Mouse (Mus musculus): ENCODE results near the gene Aff1. TPM values are rescaled to one million over a fixed set of nuclear protein-coding genes. Genes with fewer than 3 reads are reported as not detected.

Aff1 gene
- polyA plus RNA-seq, 1 experiment from 2014 or later: 8.2 TPM

GRCm38 (mm10) chr5:103725268-103726149, 33.3 kb downstream of the Aff1 start:
- Histone ChIP-seq H3K27me3 (replicated peaks; ENCODE audit: control insufficient read depth, insufficient read depth, low read length) (no peaks in the 10 kb centered on the region), H3K9ac (ENCODE audit: low read depth, low read length) (no peak overlapping the region), H3K9me3 (ENCODE audit: control insufficient read depth, low read length) (no peaks in the 10 kb centered on the region), H3K36me3 (ENCODE audit: control insufficient read depth, insufficient read depth, low read length) (no peaks in the 10 kb centered on the region), H3K4me2 (ENCODE audit: low read depth, low read length) (no peak overlapping the region), H3K27ac (replicated peaks; ENCODE audit: low read depth, low read length) (no peak overlapping the region), H3K4me1 (ENCODE audit: control insufficient read depth, insufficient read depth, low read length) (peaks cover 5% of the 10 kb centered on the region; the same call in 1 of the 2 replicates), H3K4me3 (ENCODE audit: low read depth, low read length) (no peak overlapping the region)
- ATAC-seq (ENCODE audit: low read depth) (no peak), DNase-seq (ENCODE audit: low spot score) (no peak)
- WGBS: 63% methylated on average over 9 of the region's 9 CpGs

GRCm38 (mm10) chr5:103726281-103726938, 34.2 kb downstream of the Aff1 start:
- Histone ChIP-seq H3K27ac (replicated peaks; ENCODE audit: low read depth, low read length) (no peak overlapping the region), H3K9me3 (ENCODE audit: control insufficient read depth, low read length) (no peaks in the 10 kb centered on the region)
- ATAC-seq (ENCODE audit: low read depth): peak; percentile 55

GRCm38 (mm10) chr5:103727777-103728395, 35.7 kb downstream of the Aff1 start:
- no peaks in the 10 kb centered on the region for H3K9me3 ChIP-seq (ENCODE audit: control insufficient read depth, low read length)
- no peak overlapping the region for H3K27ac ChIP-seq (replicated peaks; ENCODE audit: low read depth, low read length)
- no peak for DNase-seq (ENCODE audit: low spot score)
- no peak overlapping the region for H3K9ac ChIP-seq (ENCODE audit: low read depth, low read length)
- H3K4me2 ChIP-seq (ENCODE audit: low read depth, low read length): no peak overlapping the region
- WGBS: 87% methylated on average over 4 of the region's 4 CpGs
- no peaks in the 10 kb centered on the region for H3K36me3 ChIP-seq (ENCODE audit: control insufficient read depth, insufficient read depth, low read length)
- H3K27me3 ChIP-seq (replicated peaks; ENCODE audit: control insufficient read depth, insufficient read depth, low read length): no peaks in the 10 kb centered on the region
- H3K4me3 ChIP-seq (ENCODE audit: low read depth, low read length): no peak overlapping the region
- ATAC-seq (ENCODE audit: low read depth): no peak
- H3K4me1 ChIP-seq (ENCODE audit: control insufficient read depth, insufficient read depth, low read length): peaks cover 5% of the 10 kb centered on the region; the same call in 1 of the 2 replicates

More at GRCm38 (mm10) chr5:103726281-103726938, 34.2 kb downstream of the Aff1 start:
- DNase-seq (ENCODE audit: low spot score): no peak
- Histone ChIP-seq H3K27me3 (replicated peaks; ENCODE audit: control insufficient read depth, insufficient read depth, low read length) (no peaks in the 10 kb centered on the region), H3K4me2 (ENCODE audit: low read depth, low read length) (no peak overlapping the region), H3K4me3 (ENCODE audit: low read depth, low read length) (no peak overlapping the region), H3K4me1 (ENCODE audit: control insufficient read depth, insufficient read depth, low read length) (peaks cover 5% of the 10 kb centered on the region; the same call in 1 of the 2 replicates), H3K36me3 (ENCODE audit: control insufficient read depth, insufficient read depth, low read length) (no peaks in the 10 kb centered on the region), H3K9ac (ENCODE audit: low read depth, low read length) (no peak overlapping the region)
- 41% methylated on average over 8 of the region's 8 CpGs for WGBS

- WGBS: 34% methylated on average over 1 of the region's 1 CpGs
- no peak overlapping the region for H3K9ac ChIP-seq (ENCODE audit: low read depth, low read length)
- H3K9me3 ChIP-seq (ENCODE audit: control insufficient read depth, low read length): no peaks in the 10 kb centered on the region
Observed at GRCm38 (mm10) chr5:103729225-103729624, 37.1 kb downstream of the Aff1 start.

DNA sequence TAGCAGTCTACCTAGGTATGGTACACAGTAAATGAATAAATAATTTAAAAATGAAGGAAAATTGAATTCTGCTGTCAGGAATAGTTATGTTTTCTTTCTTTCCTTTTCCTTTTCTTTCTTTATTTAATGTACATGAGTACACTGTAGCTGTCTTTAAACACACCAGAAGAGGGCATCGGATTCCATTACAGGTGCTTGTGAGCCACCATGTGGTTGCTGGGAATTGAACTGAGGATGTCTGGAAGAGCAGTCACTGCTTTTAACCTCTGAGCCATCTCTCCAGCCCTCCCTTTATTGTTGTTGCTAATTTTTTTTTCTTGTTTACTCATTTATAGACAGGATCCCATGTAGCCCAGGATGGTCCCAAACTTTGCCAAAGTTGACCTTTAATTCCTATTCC, 38.0 kb downstream of the Aff1 start:
- H3K9me3 ChIP-seq (ENCODE audit: control insufficient read depth, low read length): no peaks in the 10 kb centered on the region
- H3K27me3 ChIP-seq (replicated peaks; ENCODE audit: control insufficient read depth, insufficient read depth, low read length): no peaks in the 10 kb centered on the region
- DNase-seq (ENCODE audit: low spot score): no peak
- no peak overlapping the region for H3K9ac ChIP-seq (ENCODE audit: low read depth, low read length)
- H3K27ac ChIP-seq (replicated peaks; ENCODE audit: low read depth, low read length): no peak overlapping the region
- ATAC-seq (ENCODE audit: low read depth): no peak
- H3K4me2 ChIP-seq (ENCODE audit: low read depth, low read length): no peak overlapping the region
- H3K36me3 ChIP-seq (ENCODE audit: control insufficient read depth, insufficient read depth, low read length): no peaks in the 10 kb centered on the region
- 95% methylated on average over 1 of the region's 1 CpGs for WGBS
- no peak overlapping the region for H3K4me3 ChIP-seq (ENCODE audit: low read depth, low read length)
- H3K4me1 ChIP-seq (ENCODE audit: control insufficient read depth, insufficient read depth, low read length): no peaks in the 10 kb centered on the region

More at GRCm38 (mm10) chr5:103729225-103729624, 37.1 kb downstream of the Aff1 start:
- peaks cover 5% of the 10 kb centered on the region; the same call in 1 of the 2 replicates for H3K4me1 ChIP-seq (ENCODE audit: control insufficient read depth, insufficient read depth, low read length)
- no peak overlapping the region for H3K4me2 ChIP-seq (ENCODE audit: low read depth, low read length)
- no peaks in the 10 kb centered on the region for H3K36me3 ChIP-seq (ENCODE audit: control insufficient read depth, insufficient read depth, low read length)
- DNase-seq (ENCODE audit: low spot score) (no peak), ATAC-seq (ENCODE audit: low read depth) (no peak)
- H3K27ac ChIP-seq (replicated peaks; ENCODE audit: low read depth, low read length): no peak overlapping the region
- no peak overlapping the region for H3K4me3 ChIP-seq (ENCODE audit: low read depth, low read length)
- no peaks in the 10 kb centered on the region for H3K27me3 ChIP-seq (replicated peaks; ENCODE audit: control insufficient read depth, insufficient read depth, low read length)

GRCm38 (mm10) chr5:103730727-103731126, 38.6 kb downstream of the Aff1 start:
- WGBS: 28% methylated on average over 3 of the region's 3 CpGs
- ATAC-seq (ENCODE audit: low read depth): no peak
- Histone ChIP-seq H3K4me2 (ENCODE audit: low read depth, low read length) (no peak overlapping the region), H3K36me3 (ENCODE audit: control insufficient read depth, insufficient read depth, low read length) (no peaks in the 10 kb centered on the region), H3K9me3 (ENCODE audit: control insufficient read depth, low read length) (no peaks in the 10 kb centered on the region), H3K4me1 (ENCODE audit: control insufficient read depth, insufficient read depth, low read length) (no peaks in the 10 kb centered on the region), H3K9ac (ENCODE audit: low read depth, low read length) (no peak overlapping the region), H3K27ac (replicated peaks; ENCODE audit: low read depth, low read length) (no peak overlapping the region), H3K4me3 (ENCODE audit: low read depth, low read length) (no peak overlapping the region), H3K27me3 (replicated peaks; ENCODE audit: control insufficient read depth, insufficient read depth, low read length) (no peaks in the 10 kb centered on the region)
- no peak for DNase-seq (ENCODE audit: low spot score)

GRCm38 (mm10) chr5:103732581-103732980, 40.4 kb downstream of the Aff1 start:
- WGBS: 85% methylated on average over 4 of the region's 4 CpGs
- ATAC-seq (ENCODE audit: low read depth) (no peak), DNase-seq (ENCODE audit: low spot score) (no peak)
- Histone ChIP-seq H3K4me3 (ENCODE audit: low read depth, low read length) (no peak overlapping the region), H3K4me2 (ENCODE audit: low read depth, low read length) (no peak overlapping the region), H3K4me1 (ENCODE audit: control insufficient read depth, insufficient read depth, low read length) (0 out of 2 replicates have a peak, but pooled peaks cover 5% of the 10 kb centered on the region), H3K9ac (ENCODE audit: low read depth, low read length) (no peak overlapping the region), H3K27ac (replicated peaks; ENCODE audit: low read depth, low read length) (no peak overlapping the region), H3K36me3 (ENCODE audit: control insufficient read depth, insufficient read depth, low read length) (no peaks in the 10 kb centered on the region), H3K9me3 (ENCODE audit: control insufficient read depth, low read length) (no peaks in the 10 kb centered on the region), H3K27me3 (replicated peaks; ENCODE audit: control insufficient read depth, insufficient read depth, low read length) (no peaks in the 10 kb centered on the region)

DNA sequence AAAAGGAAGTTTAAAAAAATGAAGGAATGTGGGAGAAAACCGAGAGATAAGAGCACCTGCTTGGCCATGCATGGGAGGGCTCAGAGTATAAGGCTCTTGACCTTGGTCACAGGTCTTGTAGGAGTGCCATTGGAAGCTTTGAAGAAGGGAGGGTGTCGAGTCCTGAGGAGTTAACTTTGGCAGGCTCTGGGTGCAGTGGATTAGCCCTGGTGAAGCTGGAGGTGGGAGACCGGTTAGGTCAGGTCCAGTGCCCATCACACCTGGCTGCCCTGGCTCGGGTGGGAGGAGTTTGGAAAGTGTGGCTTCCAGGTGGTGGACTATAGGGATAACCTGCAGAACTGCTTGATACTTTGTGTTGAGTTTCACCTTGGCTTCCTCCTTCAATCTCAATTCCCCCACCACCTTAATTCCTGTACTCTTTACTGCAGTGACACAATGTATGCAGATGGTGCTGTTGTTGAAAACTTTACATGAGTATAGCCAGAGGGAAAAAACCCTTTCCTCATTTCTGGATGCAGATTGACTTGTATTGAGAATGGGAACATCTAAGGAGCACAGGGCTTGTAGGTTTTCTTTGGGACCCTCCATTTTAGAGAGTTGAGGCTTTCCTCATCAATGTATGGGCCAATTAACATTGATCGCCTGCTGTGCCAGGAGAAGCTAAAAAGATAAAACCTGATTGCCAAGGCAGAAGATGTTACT, 43.4 kb downstream of the Aff1 start:
- Histone ChIP-seq H3K4me3 (ENCODE audit: low read depth, low read length) (no peak overlapping the region), H3K36me3 (ENCODE audit: control insufficient read depth, insufficient read depth, low read length) (no peaks in the 10 kb centered on the region), H3K9me3 (ENCODE audit: control insufficient read depth, low read length) (no peaks in the 10 kb centered on the region), H3K27me3 (replicated peaks; ENCODE audit: control insufficient read depth, insufficient read depth, low read length) (no peaks in the 10 kb centered on the region; the same call in 1 of the 2 replicates), H3K4me1 (ENCODE audit: control insufficient read depth, insufficient read depth, low read length) (peaks cover 7% of the 10 kb centered on the region; the same call in 1 of the 2 replicates), H3K9ac (ENCODE audit: low read depth, low read length) (no peak overlapping the region), H3K27ac (replicated peaks; ENCODE audit: low read depth, low read length) (no peak overlapping the region), H3K4me2 (ENCODE audit: low read depth, low read length) (no peak overlapping the region)
- no peak for DNase-seq (ENCODE audit: low spot score)
- WGBS: 63% methylated on average over 5 of the region's 5 CpGs
- ATAC-seq (ENCODE audit: low read depth): no peak; the same call in 1 of the 2 replicates

Data from embryonic facial prominence, embryonic 14.5 days (tissue).